Mouse (Mus musculus) limb, embryonic 14.5 days (tissue): ENCODE results near the gene Astn2. TPM values are rescaled to one million over a fixed set of nuclear protein-coding genes. Genes with fewer than 3 reads are reported as not detected.

Experiments
- ATAC-seq: fragments of 200-750 bp; cut with Nextera tagmentation; 2 replicates; pipeline ENCODE4 v1.8.0; 2017; ENCODE audit warnings: low read depth, moderate number of reproducible peaks, moderate TSS enrichment; ENCODE audit not compliant: low FRiP score
- DNase-seq: peaks from one replicate; pipeline ENCODE4 v3.0.0-alpha.2; 2015; ENCODE audit warnings: low spot score
- H3K27ac ChIP-seq: fragments of 300-500 bp; sonication (generic); replicated peaks from 2 replicates; pipeline ENCODE4 v1.5.1; 2014; ENCODE audit warnings: low read depth, mild to moderate bottlenecking, low read length, moderate library complexity, mixed read lengths
- H3K27me3 ChIP-seq: fragments of 300-500 bp; sonication (generic); 2 replicates; pipeline ENCODE4 v1.6.1; 2014; ENCODE audit warnings: low read length, mixed read lengths; ENCODE audit not compliant: control insufficient read depth, insufficient read depth
- H3K36me3 ChIP-seq: fragments of 300-500 bp; sonication (generic); 2 replicates; pipeline ENCODE4 v1.6.1; 2014; ENCODE audit warnings: mild to moderate bottlenecking, low read length, moderate library complexity, mixed read lengths; ENCODE audit not compliant: control insufficient read depth, insufficient read depth
- H3K4me1 ChIP-seq: fragments of 300-500 bp; sonication (generic); 2 replicates; pipeline ENCODE4 v1.6.1; 2014; ENCODE audit warnings: antibody characterized with exemption, low read length, mixed read lengths; ENCODE audit not compliant: control insufficient read depth, insufficient read depth
- H3K4me2 ChIP-seq: fragments of 300-500 bp; sonication (generic); replicated peaks from 2 replicates; pipeline ENCODE4 v1.6.1; 2014; ENCODE audit warnings: low read depth, mild to moderate bottlenecking, low read length, moderate library complexity; ENCODE audit not compliant: severe bottlenecking
- H3K4me3 ChIP-seq: fragments of 300-500 bp; sonication (generic); replicated peaks from 2 replicates; pipeline ENCODE4 v1.5.1; 2014; ENCODE audit warnings: low read length
- H3K9ac ChIP-seq: fragments of 300-500 bp; sonication (generic); 2 replicates; pipeline ENCODE4 v1.6.1; 2014; ENCODE audit warnings: mild to moderate bottlenecking, low read depth, low read length, moderate library complexity; ENCODE audit not compliant: severe bottlenecking
- H3K9me3 ChIP-seq: fragments of 300-500 bp; sonication (generic); 2 replicates; pipeline ENCODE4 v1.6.1; 2016; ENCODE audit warnings: low read length; ENCODE audit not compliant: control insufficient read depth
- POLR2A ChIP-seq: fragments of 200-500 bp; IDR thresholded peaks from 2 replicates; pipeline ENCODE4 v1.8.0; 2012; ENCODE audit warnings: inconsistent platforms, mild to moderate bottlenecking, moderate library complexity, borderline replicate concordance; ENCODE audit not compliant: insufficient read depth, insufficient read length; ENCODE audit errors: extremely low read depth
- whole genome bisulfite sequencing: fragments of 180-500 bp; shearing (Covaris S2); extraction: QIAGEN DNeasy Blood & Tissue Kit; methylation state at CpG from one replicate; pipeline ENCODE4 v1.1.7; 2014; 5-methylcytosine and 5-hydroxymethylcytosine counted together
- polyA plus RNA-seq, 2 experiments: library from polyadenylated mRNA; depleted of rRNA in 1 of 2; stranded (reverse) in 1 of 2; unstranded in 1 of 2; fragments of >200 nt; fragmentation: Nextera tagmentation in 1 of 2; extraction: Ambion mirVana in 1 of 2; gene quantifications; 2 replicates each; pipeline versions ENCODE4 v1.2.1 to v1.2.3; 2012 to 2014

Gene Astn2
- polyA plus RNA-seq, 2 experiments, result 1.6 to 8.7 TPM

DNA sequence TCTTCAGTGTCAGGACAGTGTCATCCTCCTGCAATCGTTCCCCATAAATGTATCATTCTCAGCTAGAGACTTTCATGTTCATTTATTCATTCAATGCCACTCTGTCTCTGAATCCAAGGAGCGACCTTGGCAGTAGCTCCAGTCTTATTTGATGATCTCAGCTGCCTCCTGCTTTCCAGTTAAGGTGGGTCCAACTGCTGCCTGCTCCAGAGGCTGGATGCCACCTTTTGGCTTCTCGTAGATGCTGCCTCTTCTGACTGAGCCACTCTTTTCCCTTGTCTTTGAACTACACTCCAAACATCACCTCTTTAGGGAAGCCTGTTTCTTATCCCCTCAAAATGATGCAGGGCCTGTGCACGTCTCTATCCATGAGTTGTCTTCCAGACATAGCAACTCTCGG is 1002.1 kb downstream of the Astn2 start:
- no peaks in the 10 kb centered on the region for H3K9me3 ChIP-seq
- 0 out of 2 replicates have a peak overlapping the region, but pooled peaks have one; percentile 28 for H3K27ac ChIP-seq
- WGBS, result 63% methylated on average over 5 of the region's 5 CpGs
- no peaks in the 10 kb centered on the region for H3K36me3 ChIP-seq
- no peak overlapping the region for H3K4me2 ChIP-seq
- DNase-seq (no peak), ATAC-seq (no peak; the same call in 1 of the 2 replicates)
- TF ChIP-seq POLR2A, result no peak
- H3K4me1 ChIP-seq, result peaks cover 14% of the 10 kb centered on the region
- H3K4me3 ChIP-seq, result no peak overlapping the region
- H3K27me3 ChIP-seq, result no peaks in the 10 kb centered on the region
- H3K9ac ChIP-seq, result no peak overlapping the region

DNA sequence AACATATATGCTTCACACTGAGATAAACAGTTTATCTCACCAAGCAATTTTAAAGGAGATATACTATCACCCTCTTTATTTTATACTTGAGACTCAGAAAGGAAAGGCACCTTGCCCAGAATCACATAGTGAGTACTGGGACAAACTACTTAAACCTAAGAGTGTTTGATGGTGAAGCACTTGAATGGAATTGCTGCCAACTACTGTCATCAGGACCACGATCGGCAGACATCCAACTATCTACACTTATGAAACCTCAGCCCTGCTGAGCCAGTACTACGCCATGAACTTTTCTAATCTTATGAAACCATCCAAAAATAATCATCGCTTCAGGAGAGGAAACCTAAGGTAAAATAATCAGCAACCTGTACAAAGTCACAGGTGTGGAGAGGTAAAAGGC is 1005.0 kb downstream of the Astn2 start:
- 94% methylated on average over 4 of the region's 4 CpGs for WGBS
- no peaks in the 10 kb centered on the region for H3K9me3 ChIP-seq
- H3K4me1 ChIP-seq, result peaks cover 14% of the 10 kb centered on the region
- no peak overlapping the region for H3K4me3 ChIP-seq
- H3K36me3 ChIP-seq, result no peaks in the 10 kb centered on the region
- H3K4me2 ChIP-seq, result no peak overlapping the region
- no peak for TF ChIP-seq POLR2A
- H3K27ac ChIP-seq, result no peak overlapping the region
- DNase-seq, result no peak
- H3K27me3 ChIP-seq, result no peaks in the 10 kb centered on the region
- H3K9ac ChIP-seq, result no peak overlapping the region
- no peak for ATAC-seq

DNA sequence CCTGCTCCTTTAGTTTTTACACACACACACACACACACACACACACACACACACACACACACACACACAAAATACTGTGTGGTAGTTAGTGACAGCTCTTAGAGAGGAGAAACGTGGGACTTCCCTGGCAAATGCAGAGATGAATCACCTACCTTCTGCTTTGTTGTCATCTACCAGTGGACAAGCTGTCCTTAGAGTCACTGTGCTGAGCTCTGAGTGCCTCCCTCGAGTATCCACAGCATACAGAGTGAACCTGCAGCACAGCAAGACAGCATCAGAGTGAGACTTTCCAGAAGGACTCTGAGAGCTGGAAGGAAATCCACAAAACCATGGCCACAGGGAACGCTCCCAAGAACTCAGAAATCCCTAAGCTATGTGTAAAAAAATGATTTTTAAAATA is 1007.6 kb downstream of the Astn2 start:
- Histone ChIP-seq H3K4me2 (no peak overlapping the region), H3K9ac (no peak overlapping the region), H3K4me1 (no peaks in the 10 kb centered on the region), H3K27ac (no peak overlapping the region), H3K36me3 (no peaks in the 10 kb centered on the region), H3K27me3 (no peaks in the 10 kb centered on the region), H3K9me3 (no peaks in the 10 kb centered on the region), H3K4me3 (no peak overlapping the region)
- DNase-seq, result no peak
- TF ChIP-seq POLR2A, result no peak
- no peak for ATAC-seq
- 64% methylated on average over 3 of the region's 3 CpGs for WGBS

DNA sequence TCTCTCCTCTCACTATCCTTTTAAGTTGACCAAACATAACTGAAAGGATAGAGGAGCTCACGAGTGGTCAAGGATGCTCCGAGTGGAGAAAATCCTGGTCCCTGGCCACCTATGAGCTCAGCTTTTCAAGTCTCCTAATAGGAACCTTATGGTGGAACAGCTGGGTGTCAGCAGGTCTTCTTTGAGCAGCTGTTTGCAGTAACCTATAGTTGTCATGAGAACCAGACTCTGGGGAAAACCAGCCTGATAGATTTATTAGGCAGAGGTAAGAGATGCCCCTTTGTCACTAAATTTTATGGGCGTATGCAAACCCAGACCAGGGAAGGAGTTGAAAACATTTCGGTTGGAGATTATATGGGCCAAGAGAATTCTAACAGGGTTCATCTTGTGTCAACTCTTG is 1013.4 kb downstream of the Astn2 start:
- H3K27ac ChIP-seq, result no peak overlapping the region
- no peak overlapping the region for H3K4me2 ChIP-seq
- 23% methylated on average over 4 of the region's 4 CpGs for WGBS
- H3K4me1 ChIP-seq, result no peaks in the 10 kb centered on the region
- TF ChIP-seq POLR2A, result no peak
- no peaks in the 10 kb centered on the region for H3K36me3 ChIP-seq
- H3K9ac ChIP-seq, result no peak overlapping the region
- DNase-seq (peak; percentile 26), ATAC-seq (peak; percentile 47; the same call in 1 of the 2 replicates)
- H3K9me3 ChIP-seq, result no peaks in the 10 kb centered on the region
- H3K27me3 ChIP-seq, result no peaks in the 10 kb centered on the region
- H3K4me3 ChIP-seq, result no peak overlapping the region

DNA sequence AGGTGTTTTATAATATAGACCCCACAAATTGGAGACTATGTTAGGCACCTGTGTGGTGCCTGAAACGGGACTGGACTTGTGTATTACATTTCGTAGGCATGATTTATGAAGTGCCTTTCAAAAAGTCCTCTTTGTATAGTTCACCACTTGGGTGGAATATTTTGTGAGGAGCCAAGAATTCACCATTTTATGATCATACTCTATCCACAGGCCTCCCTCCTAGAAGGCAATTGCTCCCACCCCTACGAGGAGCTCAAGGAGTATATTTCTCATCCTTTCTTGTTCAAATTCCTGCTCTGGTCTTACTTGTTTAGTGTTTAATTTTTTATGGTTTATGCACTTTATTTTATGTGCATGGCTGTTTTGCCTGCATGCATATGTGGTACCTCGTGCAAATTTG is 1021.3 kb downstream of the Astn2 start:
- Histone ChIP-seq H3K4me2 (no peak overlapping the region), H3K4me3 (no peak overlapping the region), H3K4me1 (no peaks in the 10 kb centered on the region), H3K27ac (no peak overlapping the region), H3K36me3 (no peaks in the 10 kb centered on the region), H3K9me3 (no peaks in the 10 kb centered on the region), H3K9ac (no peak overlapping the region), H3K27me3 (no peaks in the 10 kb centered on the region)
- ATAC-seq, result peak; percentile 53; the same call in 1 of the 2 replicates
- no peak for DNase-seq
- 49% methylated on average over 4 of the region's 4 CpGs for WGBS
- TF ChIP-seq POLR2A, result no peak

DNA sequence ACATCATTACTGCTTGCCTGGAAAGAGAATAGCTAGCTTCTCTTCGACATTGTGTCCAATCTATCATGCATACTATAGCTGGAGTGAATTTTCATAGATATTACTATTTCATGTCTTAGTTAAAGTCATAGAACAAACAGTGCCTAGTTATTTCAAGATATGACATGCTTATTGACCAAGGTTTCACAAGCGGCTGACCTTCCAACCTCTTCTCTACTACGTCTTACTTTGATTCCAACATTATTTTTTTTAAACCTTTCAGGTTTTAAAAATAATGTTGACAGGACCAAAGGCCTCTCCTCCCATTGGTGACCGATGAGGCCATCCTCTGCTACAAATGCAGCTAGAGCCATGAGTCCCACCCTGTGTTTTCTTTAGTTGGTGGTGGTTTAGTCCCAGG is 1025.0 kb downstream of the Astn2 start:
- DNase-seq (no peak), ATAC-seq (no peak)
- Histone ChIP-seq H3K27me3 (no peaks in the 10 kb centered on the region), H3K4me3 (no peak overlapping the region), H3K9ac (no peak overlapping the region), H3K4me1 (no peaks in the 10 kb centered on the region), H3K9me3 (no peaks in the 10 kb centered on the region), H3K4me2 (no peak overlapping the region), H3K27ac (no peak overlapping the region), H3K36me3 (no peaks in the 10 kb centered on the region)
- TF ChIP-seq POLR2A, result no peak
- 89% methylated on average over 4 of the region's 4 CpGs for WGBS
